Mouse (Mus musculus): Measurements from ENCODE around the gene Bgn. TPM values are rescaled to one million over a fixed set of nuclear protein-coding genes. Genes with fewer than 3 reads are reported as not detected.

Bgn gene
- polyA plus RNA-seq, 1 experiment from 2014 or later: 68.8 TPM

DNA sequence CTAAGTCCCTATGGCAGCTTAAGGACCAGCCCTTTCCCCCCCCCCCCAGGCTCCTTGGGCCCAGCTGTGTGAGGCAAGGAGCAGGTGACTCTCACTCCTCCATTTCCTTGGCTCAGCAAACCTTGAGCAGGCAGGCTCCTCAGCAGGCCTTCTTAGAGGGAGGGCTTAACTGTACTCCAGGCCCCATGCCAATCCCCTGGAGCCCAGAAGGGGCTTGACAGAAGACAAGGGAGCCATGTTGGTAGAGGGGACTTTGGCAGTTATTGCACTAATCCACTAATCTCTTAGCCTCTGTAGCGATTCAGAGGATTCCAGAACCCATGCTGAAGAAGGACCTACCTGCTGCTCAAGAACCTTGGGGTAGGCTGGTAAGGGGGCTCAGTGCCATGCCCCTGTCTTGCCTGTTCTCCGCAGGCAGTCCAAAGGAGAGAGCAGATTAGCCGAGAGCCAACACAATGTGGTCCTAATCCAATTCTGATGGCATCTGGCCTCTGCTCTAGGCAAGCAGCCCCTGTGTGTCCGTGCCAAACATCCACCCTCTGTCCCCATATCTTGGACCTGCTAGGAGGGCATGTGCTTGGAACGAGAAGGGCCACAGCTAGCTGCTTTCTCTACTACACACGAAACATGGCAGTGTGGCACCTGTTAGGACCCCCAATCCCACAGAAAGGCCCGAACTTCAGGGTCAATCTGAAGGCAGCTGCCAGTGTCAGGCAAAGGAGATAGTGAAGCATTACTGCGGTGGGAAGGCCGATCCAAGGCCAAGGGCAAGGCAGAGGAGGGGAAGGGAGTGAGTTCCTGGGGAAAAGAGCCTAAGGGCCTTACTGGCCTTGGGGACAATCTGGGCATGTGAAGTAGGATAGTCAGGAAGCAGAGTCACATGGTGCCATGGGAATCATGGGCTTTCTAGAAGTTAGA, 42.1 kb downstream of the Bgn start:
- Histone ChIP-seq H3K27me3 (peaks cover 9% of the 10 kb centered on the region; the same call in 1 of the 2 replicates), H3K9me3 (no peaks in the 10 kb centered on the region), H3K27ac (no peak overlapping the region), H3K9ac (no peak overlapping the region), H3K4me2 (replicated peaks) (no peak overlapping the region), H3K4me3 (no peak overlapping the region), H3K36me3 (no peaks in the 10 kb centered on the region), H3K4me1 (no peaks in the 10 kb centered on the region)
- ATAC-seq (ENCODE audit: low FRiP score, low read depth): 0 out of 2 replicates have a peak, but pooled peaks have one; percentile 44
- WGBS: 82% methylated on average over 9 of the region's 9 CpGs

DNA sequence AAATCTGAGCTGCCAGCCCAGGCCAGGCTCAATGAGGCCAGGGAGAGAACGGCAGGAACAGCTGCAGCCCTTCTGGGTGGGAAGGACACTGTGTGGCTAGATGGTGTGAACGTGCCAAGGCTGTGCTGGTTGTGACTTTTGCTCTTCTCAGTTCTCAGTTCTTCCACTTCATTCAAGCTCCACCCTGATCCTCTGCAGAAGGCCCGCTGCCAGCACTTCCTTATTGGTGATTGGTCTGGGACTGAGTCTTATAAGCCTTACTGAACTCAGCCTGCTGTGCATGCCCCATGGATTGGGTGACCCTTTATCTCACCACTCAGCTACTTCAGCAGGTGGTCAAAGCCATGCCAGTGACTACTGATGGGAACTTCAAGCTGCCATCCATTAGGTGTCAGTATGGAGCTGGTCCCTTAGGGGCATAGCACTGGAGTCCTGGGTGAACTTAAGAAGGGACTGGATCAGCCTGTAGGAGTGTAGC, 43.0 kb downstream of the Bgn start:
- Histone ChIP-seq H3K27me3 (peaks cover 9% of the 10 kb centered on the region; the same call in 1 of the 2 replicates), H3K4me3 (no peak overlapping the region), H3K36me3 (no peaks in the 10 kb centered on the region), H3K9me3 (no peaks in the 10 kb centered on the region), H3K9ac (no peak overlapping the region), H3K4me2 (replicated peaks) (no peak overlapping the region), H3K27ac (no peak overlapping the region), H3K4me1 (no peaks in the 10 kb centered on the region)
- peak; percentile 64 for ATAC-seq (ENCODE audit: low FRiP score, low read depth)
- 62% methylated on average over 3 of the region's 3 CpGs for WGBS

DNA sequence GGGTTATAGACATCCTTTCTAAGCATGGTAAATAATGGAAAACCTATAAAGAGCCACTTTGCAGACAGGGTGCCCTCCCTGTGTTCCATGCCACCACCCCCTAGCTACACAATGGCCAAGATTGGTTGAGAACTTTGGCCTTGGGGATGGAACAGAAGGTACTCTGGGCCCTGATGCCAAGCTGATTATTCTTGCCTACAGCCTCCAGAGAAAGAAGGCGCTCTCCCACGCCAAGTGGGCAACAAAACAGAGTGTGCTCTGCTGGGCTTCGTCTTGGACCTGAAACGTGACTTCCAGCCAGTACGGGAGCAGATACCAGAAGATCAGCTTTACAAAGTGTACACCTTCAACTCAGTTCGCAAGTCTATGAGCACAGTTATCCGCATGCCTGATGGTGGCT, 54.5 kb downstream of the Bgn start:
- Histone ChIP-seq H3K4me3 (no peak overlapping the region), H3K27me3 (peaks cover 6% of the 10 kb centered on the region; the same call in 1 of the 2 replicates), H3K4me1 (no peaks in the 10 kb centered on the region), H3K9ac (no peak overlapping the region), H3K36me3 (no peaks in the 10 kb centered on the region), H3K4me2 (replicated peaks) (no peak overlapping the region), H3K9me3 (no peaks in the 10 kb centered on the region), H3K27ac (no peak overlapping the region)
- no peak for ATAC-seq (ENCODE audit: low FRiP score, low read depth)
- 84% methylated on average over 7 of the region's 7 CpGs for WGBS

DNA sequence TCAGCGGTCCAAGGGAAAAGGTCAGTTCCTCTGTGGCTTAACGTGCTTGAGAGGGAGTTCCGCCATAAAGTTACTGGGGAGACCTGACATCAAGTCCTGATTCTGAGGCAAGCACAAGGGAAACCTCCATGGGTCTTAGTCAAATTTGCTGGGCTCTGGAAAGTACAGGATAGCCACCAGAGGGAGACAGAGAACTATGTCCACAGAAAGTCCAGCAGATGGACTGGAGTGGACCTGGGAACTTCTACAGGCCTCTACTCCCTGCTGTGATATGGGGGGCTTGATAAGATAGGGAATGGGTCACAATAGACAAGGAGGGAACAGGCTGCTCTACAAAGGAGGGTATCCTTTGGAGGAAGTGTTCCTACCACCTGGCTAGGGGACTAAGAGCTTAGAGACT, 59.9 kb downstream of the Bgn start:
- no peaks in the 10 kb centered on the region for H3K27me3 ChIP-seq
- WGBS: 57% methylated on average over 3 of the region's 3 CpGs
- no peaks in the 10 kb centered on the region for H3K4me1 ChIP-seq
- no peak for ATAC-seq (ENCODE audit: low FRiP score, low read depth)
- H3K36me3 ChIP-seq: no peaks in the 10 kb centered on the region
- no peak overlapping the region for H3K4me2 ChIP-seq (replicated peaks)
- H3K9ac ChIP-seq: no peak overlapping the region
- no peaks in the 10 kb centered on the region for H3K9me3 ChIP-seq
- no peak overlapping the region for H3K27ac ChIP-seq
- no peak overlapping the region for H3K4me3 ChIP-seq

Other genes with a start within 250 kb of the Bgn start
- gene Xlr4c, start 240.5 kb upstream of the Bgn start, polyA plus RNA-seq (2015; fragmentation: Nextera tagmentation; extraction: Ambion mirVana): not detected in 2 replicates
- gene Xlr3c, start 218.2 kb upstream of the Bgn start, polyA plus RNA-seq (2015; fragmentation: Nextera tagmentation; extraction: Ambion mirVana): 0.13 and 0.51 TPM in 2 replicates
- gene Xlr5a, start 190.6 kb upstream of the Bgn start, polyA plus RNA-seq (2015; fragmentation: Nextera tagmentation; extraction: Ambion mirVana): 0.09 TPM in 1 of 2 replicates, not detected in the other
- gene Xlr5c, start 190.6 kb upstream of the Bgn start, polyA plus RNA-seq (2015; fragmentation: Nextera tagmentation; extraction: Ambion mirVana): not detected in 2 replicates
- not detected in 2 replicates for gene Gm45015, start 146.8 kb upstream of the Bgn start, polyA plus RNA-seq (2015; fragmentation: Nextera tagmentation; extraction: Ambion mirVana)
- 19.6 and 23.3 TPM in 2 replicates for gene Zfp275, start 141.0 kb upstream of the Bgn start, polyA plus RNA-seq (2015; fragmentation: Nextera tagmentation; extraction: Ambion mirVana)
- gene Gm18336, start 84.9 kb upstream of the Bgn start, polyA plus RNA-seq (2015; fragmentation: Nextera tagmentation; extraction: Ambion mirVana): not detected in 2 replicates
- 0.27 and 0.37 TPM in 2 replicates for gene Zfp92, start 72.5 kb upstream of the Bgn start, polyA plus RNA-seq (2015; fragmentation: Nextera tagmentation; extraction: Ambion mirVana)
- gene Trex2, start 48.3 kb upstream of the Bgn start, polyA plus RNA-seq (2015; fragmentation: Nextera tagmentation; extraction: Ambion mirVana): not detected in 2 replicates
- 77.0 and 85.2 TPM in 2 replicates for gene Haus7, start 24.6 kb upstream of the Bgn start, polyA plus RNA-seq (2015; fragmentation: Nextera tagmentation; extraction: Ambion mirVana)
- 0.24 and 0.31 TPM in 2 replicates for gene Atp2b3, start 19.5 kb downstream of the Bgn start, polyA plus RNA-seq (2015; fragmentation: Nextera tagmentation; extraction: Ambion mirVana)
- 22.6 and 23.2 TPM in 2 replicates for gene Dusp9, start 155.8 kb downstream of the Bgn start, polyA plus RNA-seq (2015; fragmentation: Nextera tagmentation; extraction: Ambion mirVana)
- 21.7 TPM in 2 replicates for gene Pnck, start 176.5 kb downstream of the Bgn start, polyA plus RNA-seq (2015; fragmentation: Nextera tagmentation; extraction: Ambion mirVana)
- gene Slc6a8, start 189.5 kb downstream of the Bgn start, polyA plus RNA-seq (2015; fragmentation: Nextera tagmentation; extraction: Ambion mirVana): 8.3 and 8.8 TPM in 2 replicates
- 211 and 215 TPM in 2 replicates for gene Bcap31, start 232.6 kb downstream of the Bgn start, polyA plus RNA-seq (2015; fragmentation: Nextera tagmentation; extraction: Ambion mirVana)
- gene Abcd1, start 233.0 kb downstream of the Bgn start, polyA plus RNA-seq (2015; fragmentation: Nextera tagmentation; extraction: Ambion mirVana): 16.1 and 17.1 TPM in 2 replicates

All from limb, embryonic 13.5 days (tissue).